ENCODE assay signal across 17 mouse cellular contexts in genomic region chr15:31006050-31006824, GRCm38 (mm10).
A peak's percentile ranks its signal among the peaks of the same experiment; 100 is the strongest.
DNase-seq lines count a peak whose midpoint lies in the region; ATAC-seq lines count a peak whose summit lies in the region.
"Had no signal": no experiment of that assay in that cellular context is flagged by ENCODE, and none has a peak within 500 bp of the region (broad histone marks: within the 10 kb centered on the region; RNA-seq: fewer than 3 reads in every experiment).

No protein-coding gene starts in this region.

- no peak for DNase-seq in midbrain, embryonic 10.5 days (ENCODE audit: low spot score)
- DNase-seq in yolk sac, embryonic 10.5 days (ENCODE audit: low spot score) = peak; percentile 1
- no peak for DNase-seq in layer of hippocampus, postnatal 36 days
- DNase-seq: adrenal gland, postnatal 10 days; gastrocnemius, postnatal 25 days; kidney, postnatal 25 days; lung, adult 18-20 months; lung, postnatal 4 days; thymus, postnatal 4 days had no signal

- no peaks in the 10 kb centered on the region for H3K9me3 ChIP-seq in forebrain, embryonic 16.5 days (ENCODE audit: control insufficient read depth, low read length)
- H3K9me3 ChIP-seq in forebrain, embryonic 12.5 days = no peaks in the 10 kb centered on the region
- H3K9me3 ChIP-seq in midbrain, embryonic 13.5 days = no peaks in the 10 kb centered on the region
- no peaks in the 10 kb centered on the region for H3K9me3 ChIP-seq in midbrain, embryonic 10.5 days (replicated peaks)
- no peaks in the 10 kb centered on the region for H3K9me3 ChIP-seq in limb, embryonic 12.5 days
- H3K9me3 ChIP-seq: embryonic facial prominence, embryonic 12.5 days; forebrain, embryonic 10.5 days; G1E; heart, embryonic 12.5 days had no signal

- no peak overlapping the region for H3K9ac ChIP-seq in forebrain, embryonic 16.5 days (replicated peaks; ENCODE audit: low read depth, low read length)
- H3K9ac ChIP-seq in forebrain, embryonic 12.5 days = no peak overlapping the region
- H3K9ac ChIP-seq in midbrain, embryonic 13.5 days (replicated peaks) = no peak overlapping the region
- no peak overlapping the region for H3K9ac ChIP-seq in limb, embryonic 12.5 days (replicated peaks)
- H3K9ac ChIP-seq: embryonic facial prominence, embryonic 12.5 days; heart, embryonic 12.5 days had no signal

- H3K4me2 ChIP-seq in forebrain, embryonic 16.5 days (ENCODE audit: low read length) = no peak overlapping the region
- no peak overlapping the region for H3K4me2 ChIP-seq in forebrain, embryonic 12.5 days
- no peak overlapping the region for H3K4me2 ChIP-seq in midbrain, embryonic 13.5 days (replicated peaks)
- H3K4me2 ChIP-seq in limb, embryonic 12.5 days = no peak overlapping the region
- H3K4me2 ChIP-seq: embryonic facial prominence, embryonic 12.5 days; heart, embryonic 12.5 days had no signal

- H3K27me3 ChIP-seq in forebrain, embryonic 16.5 days (replicated peaks; ENCODE audit: control insufficient read depth, insufficient read depth, low read length) = no peaks in the 10 kb centered on the region
- H3K27me3 ChIP-seq in forebrain, embryonic 12.5 days = no peaks in the 10 kb centered on the region
- H3K27me3 ChIP-seq in midbrain, embryonic 13.5 days = no peaks in the 10 kb centered on the region
- H3K27me3 ChIP-seq in midbrain, embryonic 10.5 days (ENCODE audit: low read depth, poor library complexity, severe bottlenecking) = no peaks in the 10 kb centered on the region
- peaks cover 16% of the 10 kb centered on the region for H3K27me3 ChIP-seq in limb, embryonic 12.5 days
- H3K27me3 ChIP-seq: embryonic facial prominence, embryonic 12.5 days; heart, embryonic 12.5 days had no signal

- no peak overlapping the region for H3K4me3 ChIP-seq in forebrain, embryonic 16.5 days (replicated peaks; ENCODE audit: low read length)
- no peak overlapping the region for H3K4me3 ChIP-seq in forebrain, embryonic 12.5 days (replicated peaks)
- H3K4me3 ChIP-seq in midbrain, embryonic 13.5 days (replicated peaks) = no peak overlapping the region
- no peak overlapping the region for H3K4me3 ChIP-seq in midbrain, embryonic 10.5 days
- no peak overlapping the region for H3K4me3 ChIP-seq in limb, embryonic 12.5 days (replicated peaks)
- H3K4me3 ChIP-seq: embryonic facial prominence, embryonic 12.5 days; forebrain, embryonic 10.5 days; heart, embryonic 12.5 days had no signal

- no peak overlapping the region for H3K27ac ChIP-seq in forebrain, embryonic 16.5 days (ENCODE audit: low read length)
- no peak overlapping the region for H3K27ac ChIP-seq in forebrain, embryonic 12.5 days
- H3K27ac ChIP-seq in midbrain, embryonic 13.5 days = no peak overlapping the region
- no peak overlapping the region for H3K27ac ChIP-seq in midbrain, embryonic 10.5 days (replicated peaks)
- no peak overlapping the region for H3K27ac ChIP-seq in limb, embryonic 12.5 days
- H3K27ac ChIP-seq: embryonic facial prominence, embryonic 12.5 days; forebrain, embryonic 10.5 days had no signal

- ATAC-seq in forebrain, embryonic 16.5 days = peak; percentile 43
- ATAC-seq in forebrain, embryonic 12.5 days (ENCODE audit: low FRiP score) = no peak
- ATAC-seq in midbrain, embryonic 13.5 days = 0 out of 2 replicates have a peak, but pooled peaks have one; percentile 43
- ATAC-seq in limb, embryonic 12.5 days (ENCODE audit: insufficient number of reproducible peaks, insufficient read depth, low FRiP score, low TSS enrichment, low read depth) = peak; percentile 87

- 81% methylated on average over 8 of the region's 8 CpGs for WGBS in forebrain, embryonic 16.5 days
- 80% methylated on average over 8 of the region's 8 CpGs for WGBS in forebrain, embryonic 12.5 days
- 71% methylated on average over 8 of the region's 8 CpGs for WGBS in midbrain, embryonic 13.5 days
- 89% methylated on average over 8 of the region's 8 CpGs for WGBS in midbrain, embryonic 10.5 days
- WGBS in limb, embryonic 12.5 days = 49% methylated on average over 8 of the region's 8 CpGs

- peaks cover 8% of the 10 kb centered on the region for H3K4me1 ChIP-seq in forebrain, embryonic 16.5 days (replicated peaks; ENCODE audit: control insufficient read depth, insufficient read depth, low read length)
- H3K4me1 ChIP-seq in forebrain, embryonic 12.5 days = no peaks in the 10 kb centered on the region
- no peaks in the 10 kb centered on the region for H3K4me1 ChIP-seq in midbrain, embryonic 13.5 days (replicated peaks)
- H3K4me1 ChIP-seq in midbrain, embryonic 10.5 days = 0 out of 2 replicates have a peak, but pooled peaks cover 4% of the 10 kb centered on the region
- H3K4me1 ChIP-seq in limb, embryonic 12.5 days (replicated peaks) = 0 out of 2 replicates have a peak, but pooled peaks cover 8% of the 10 kb centered on the region
- H3K4me1 ChIP-seq: embryonic facial prominence, embryonic 12.5 days; forebrain, embryonic 10.5 days; heart, embryonic 12.5 days had no signal

- H3K36me3 ChIP-seq in forebrain, embryonic 16.5 days (ENCODE audit: control insufficient read depth, insufficient read depth) = no peaks in the 10 kb centered on the region
- peaks cover 11% of the 10 kb centered on the region for H3K36me3 ChIP-seq in forebrain, embryonic 12.5 days (replicated peaks)
- H3K36me3 ChIP-seq in midbrain, embryonic 13.5 days = peaks cover 11% of the 10 kb centered on the region
- 0 out of 2 replicates have a peak, but pooled peaks cover 5% of the 10 kb centered on the region for H3K36me3 ChIP-seq in midbrain, embryonic 10.5 days
- H3K36me3 ChIP-seq in limb, embryonic 12.5 days = no peaks in the 10 kb centered on the region
- H3K36me3 ChIP-seq: embryonic facial prominence, embryonic 12.5 days; G1E; heart, embryonic 12.5 days had no signal
